Mouse (Mus musculus): ENCODE measurements around the gene Ino80d.

Ino80d gene

GRCm38 (mm10) chr1:63102758-63103451, 11.6 kb downstream of the Ino80d start:
- DNase-seq, result no peak

- no peak for DNase-seq
Measured at GRCm38 (mm10) chr1:63100196-63100595, 14.3 kb downstream of the Ino80d start.

- DNase-seq, result no peak
Measured at GRCm38 (mm10) chr1:63098831-63099230, 15.6 kb downstream of the Ino80d start.

GRCm38 (mm10) chr1:63096071-63096470, 18.4 kb downstream of the Ino80d start:
- no peak for DNase-seq

GRCm38 (mm10) chr1:63089795-63090194, 24.7 kb downstream of the Ino80d start:
- DNase-seq, result no peak

- no peak for DNase-seq
Measured at GRCm38 (mm10) chr1:63088614-63089013, 25.9 kb downstream of the Ino80d start.

GRCm38 (mm10) chr1:63080277-63080676, 34.2 kb downstream of the Ino80d start:
- no peak for DNase-seq

- no peak for DNase-seq
Measured at GRCm38 (mm10) chr1:63076383-63076782, 38.1 kb downstream of the Ino80d start.

GRCm38 (mm10) chr1:63071379-63071778, 43.1 kb downstream of the Ino80d start:
- no peak for DNase-seq

- no peak for DNase-seq
Measured at GRCm38 (mm10) chr1:63058361-63058760, 56.1 kb downstream of the Ino80d start.

- no peak for DNase-seq
Measured at GRCm38 (mm10) chr1:63057849-63058248, 56.6 kb downstream of the Ino80d start.

GRCm38 (mm10) chr1:63057318-63057717, 57.1 kb downstream of the Ino80d start:
- no peak for DNase-seq

GRCm38 (mm10) chr1:63055386-63055785, 59.1 kb downstream of the Ino80d start:
- DNase-seq, result no peak

GRCm38 (mm10) chr1:63050866-63051265, 63.6 kb downstream of the Ino80d start:
- peak; percentile 37 for DNase-seq

- peak; percentile 81 for DNase-seq
Measured at GRCm38 (mm10) chr1:63049977-63050376, 64.5 kb downstream of the Ino80d start.

- DNase-seq, result no peak
Measured at GRCm38 (mm10) chr1:63047983-63048382, 66.5 kb downstream of the Ino80d start.

GRCm38 (mm10) chr1:63032929-63033328, 81.5 kb downstream of the Ino80d start:
- no peak for DNase-seq

- no peak for DNase-seq
Measured at GRCm38 (mm10) chr1:63019916-63020315, 94.6 kb downstream of the Ino80d start.

- DNase-seq, result no peak
Measured at GRCm38 (mm10) chr1:63005013-63005646, 109.3 kb downstream of the Ino80d start.

GRCm38 (mm10) chr1:63001874-63002273, 112.6 kb downstream of the Ino80d start:
- no peak for DNase-seq

- DNase-seq, result peak; percentile 6
Measured at GRCm38 (mm10) chr1:62993348-62993747, 121.1 kb downstream of the Ino80d start.

GRCm38 (mm10) chr1:62992648-62993047, 121.8 kb downstream of the Ino80d start:
- no peak for DNase-seq

- DNase-seq, result no peak
Measured at GRCm38 (mm10) chr1:62991021-62991420, 123.4 kb downstream of the Ino80d start.

GRCm38 (mm10) chr1:62987561-62987960, 126.9 kb downstream of the Ino80d start:
- no peak for DNase-seq

- DNase-seq, result peak; percentile 28
Measured at GRCm38 (mm10) chr1:62986267-62986666, 128.2 kb downstream of the Ino80d start.
